Mouse (Mus musculus) megakaryocyte-erythroid progenitor cell, adult 5-6 weeks (primary cell): ENCODE data around the gene Tbcc. TPM values are rescaled to one million over a fixed set of nuclear protein-coding genes. Genes with fewer than 3 reads are reported as not detected.

Source experiments
- ATAC-seq: replicated peaks from 2 replicates; pipeline ENCODE4 v1.8.0; 2016; ENCODE audit warnings: mild to moderate bottlenecking, inconsistent platforms; ENCODE audit not compliant: severe bottlenecking, poor library complexity, low FRiP score, low TSS enrichment
- total RNA-seq, 2 experiments: library from RNA; stranded (forward) in 1 of 2; stranded (reverse) in 1 of 2; fragments of 200-1000, 215-1000 nt in 1 of 2; fragments of >200 nt in 1 of 2; fragmentation: Nextera tagmentation in 1 of 2; gene quantifications; 2 replicates each; pipeline ENCODE4 v1.2.3; 2014 to 2017

Gene Tbcc
- total RNA-seq, 2 experiments from 2014 or later: 13.3 to 20.4 TPM

DNA sequence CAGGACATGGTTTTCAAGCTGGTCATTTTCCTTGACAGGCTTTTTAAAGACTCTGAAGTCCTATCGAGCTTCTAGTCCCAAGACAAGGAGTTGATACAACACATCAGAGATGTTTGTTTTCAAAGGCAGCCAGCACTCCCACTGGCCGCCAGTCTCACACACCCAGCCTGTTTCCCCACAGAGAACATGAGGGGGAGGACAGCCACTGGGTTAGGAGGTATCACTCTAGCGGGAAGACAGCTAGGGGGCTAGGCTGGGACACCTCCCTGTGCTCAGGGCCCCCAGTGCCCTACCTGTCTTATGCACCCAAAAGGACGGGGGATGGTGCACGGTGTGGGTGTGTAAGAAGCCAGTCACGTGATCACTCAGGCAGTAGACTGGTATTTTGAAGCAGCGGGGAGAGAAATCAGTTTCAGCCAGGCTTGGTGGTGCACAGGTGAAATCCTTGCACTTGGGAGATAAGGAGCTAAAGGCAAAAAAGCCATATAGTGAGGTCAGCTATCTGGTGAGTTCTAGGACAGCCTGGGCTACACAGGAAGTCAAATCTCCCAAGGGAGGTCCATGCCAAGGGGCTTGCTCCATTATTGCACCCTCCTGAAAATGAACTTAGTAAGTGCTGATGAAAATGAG, 25.8 kb upstream of the Tbcc start:
- ATAC-seq: peak; percentile 76

DNA sequence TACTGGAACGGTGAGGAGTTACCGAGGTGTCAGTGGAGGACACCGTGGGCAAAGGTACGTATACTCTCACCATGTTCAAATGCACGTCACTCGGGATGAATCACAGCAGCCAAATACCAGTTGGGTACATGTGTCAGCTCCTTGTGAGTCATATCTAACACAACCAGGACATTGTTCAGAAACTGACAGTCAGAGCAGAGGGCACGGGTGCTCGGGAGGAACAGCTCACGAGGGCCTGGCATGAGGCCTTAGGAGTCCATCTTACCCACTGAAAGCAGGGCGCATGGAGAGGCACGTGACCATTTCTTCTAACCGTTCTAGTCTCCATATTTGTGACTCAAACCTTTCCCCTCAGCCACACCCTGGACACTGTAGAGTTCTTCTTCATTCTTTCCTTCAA, 23.6 kb upstream of the Tbcc start:
- no peak for ATAC-seq

DNA sequence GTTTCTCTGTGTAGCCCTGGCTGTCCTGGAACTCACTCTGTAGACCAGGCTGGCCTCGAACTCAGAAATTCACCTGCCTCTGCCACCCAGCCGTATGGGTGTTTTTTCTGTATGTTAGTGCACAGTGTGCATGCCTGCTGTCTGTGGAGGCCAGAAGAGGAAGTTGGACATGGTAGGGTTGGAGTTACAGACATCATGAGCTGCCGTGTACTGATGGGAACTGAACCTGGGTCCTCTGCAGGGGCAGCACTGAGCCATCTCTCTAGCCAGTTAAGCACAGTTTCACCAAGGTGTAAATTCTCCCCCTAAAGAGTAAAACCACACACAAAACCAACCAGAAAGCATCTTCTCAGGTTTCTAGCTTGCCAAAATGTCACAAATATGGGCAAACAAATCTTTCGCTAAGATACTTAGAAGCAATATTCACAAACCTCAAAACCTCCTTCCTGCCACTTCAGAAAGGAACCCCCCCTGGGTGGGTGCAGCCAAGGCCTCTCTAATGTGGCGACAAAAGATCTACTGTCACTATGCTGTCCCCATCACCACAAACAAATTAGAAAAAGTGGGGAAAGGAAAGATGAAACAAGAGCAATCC, 20.2 kb upstream of the Tbcc start:
- no peak for ATAC-seq

DNA sequence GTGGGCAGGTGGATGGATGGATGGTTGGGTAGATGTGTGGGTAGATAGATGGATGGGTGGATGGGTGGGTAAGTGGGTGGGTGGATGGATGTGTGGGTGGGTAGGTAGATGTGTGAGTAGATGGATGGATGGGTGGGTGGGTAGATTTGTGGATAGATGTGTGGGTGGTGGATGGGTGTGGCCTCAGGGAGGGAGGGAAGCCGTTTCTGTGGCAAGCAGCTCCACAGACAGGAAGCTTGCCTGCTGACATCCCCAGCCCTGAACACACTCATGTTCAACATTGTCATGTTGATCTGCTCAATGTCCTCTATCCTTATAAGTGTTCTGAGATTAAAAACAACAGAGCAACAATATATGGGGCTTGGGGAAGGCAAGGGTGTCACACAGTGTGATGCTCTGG, 19.6 kb upstream of the Tbcc start:
- no peak for ATAC-seq

DNA sequence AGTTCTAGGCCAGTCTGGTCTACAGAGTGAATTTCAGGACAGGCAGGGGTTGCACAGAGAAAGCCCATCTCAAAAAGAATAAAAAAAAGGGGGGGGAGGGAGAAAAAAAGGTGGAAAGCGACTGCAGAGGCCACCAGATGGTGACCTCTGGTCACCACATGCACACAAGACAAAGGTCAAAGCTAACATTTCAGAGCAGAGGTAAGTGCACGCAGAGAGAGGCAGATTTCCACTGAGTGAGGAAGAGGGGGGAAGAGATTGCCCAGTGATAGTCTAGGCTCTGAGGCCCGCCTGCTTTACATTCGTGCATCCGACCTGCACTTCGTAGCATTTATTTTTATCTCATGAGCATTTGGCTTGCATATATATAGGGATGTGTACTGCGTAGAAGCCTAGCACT, 17.7 kb upstream of the Tbcc start:
- no peak for ATAC-seq

DNA sequence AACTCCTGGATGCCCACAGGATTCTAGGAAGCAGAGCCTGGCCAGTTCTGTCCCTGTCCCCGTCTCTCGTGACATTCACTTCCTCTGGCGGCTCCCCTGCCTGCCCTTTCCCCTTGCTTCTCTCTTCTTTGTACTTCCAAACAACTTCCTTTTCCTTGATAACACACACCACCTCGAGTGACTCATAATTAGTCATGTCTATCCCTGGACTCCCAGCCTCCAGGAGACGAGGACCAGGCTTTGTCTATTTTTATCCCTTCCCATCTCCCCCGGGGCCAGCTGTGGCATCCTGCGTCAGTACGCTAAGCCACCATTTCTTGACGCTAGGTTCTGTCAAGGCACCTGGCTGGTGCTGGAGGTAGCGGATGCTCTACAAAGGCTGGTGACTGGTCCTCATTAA, 16.4 kb upstream of the Tbcc start:
- no peak for ATAC-seq

DNA sequence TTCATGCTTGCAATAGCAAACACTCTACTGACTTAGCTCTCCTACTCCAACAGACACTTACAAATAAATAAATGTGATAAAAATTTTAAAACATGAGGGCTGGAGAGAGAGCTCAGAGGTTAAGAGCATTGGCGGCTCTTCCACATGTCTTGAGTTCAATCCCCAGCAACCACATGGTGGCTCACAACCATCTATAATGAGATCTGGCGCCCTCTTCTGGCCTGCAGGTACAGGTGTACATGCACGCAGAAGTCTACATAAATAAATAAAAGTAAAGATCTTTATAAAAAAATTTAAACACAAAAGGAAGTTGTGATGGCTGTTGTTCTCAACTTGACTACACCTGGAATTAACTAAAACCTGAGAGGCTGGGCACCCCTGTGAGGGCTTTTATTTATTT, 14.9 kb upstream of the Tbcc start:
- ATAC-seq: no peak

DNA sequence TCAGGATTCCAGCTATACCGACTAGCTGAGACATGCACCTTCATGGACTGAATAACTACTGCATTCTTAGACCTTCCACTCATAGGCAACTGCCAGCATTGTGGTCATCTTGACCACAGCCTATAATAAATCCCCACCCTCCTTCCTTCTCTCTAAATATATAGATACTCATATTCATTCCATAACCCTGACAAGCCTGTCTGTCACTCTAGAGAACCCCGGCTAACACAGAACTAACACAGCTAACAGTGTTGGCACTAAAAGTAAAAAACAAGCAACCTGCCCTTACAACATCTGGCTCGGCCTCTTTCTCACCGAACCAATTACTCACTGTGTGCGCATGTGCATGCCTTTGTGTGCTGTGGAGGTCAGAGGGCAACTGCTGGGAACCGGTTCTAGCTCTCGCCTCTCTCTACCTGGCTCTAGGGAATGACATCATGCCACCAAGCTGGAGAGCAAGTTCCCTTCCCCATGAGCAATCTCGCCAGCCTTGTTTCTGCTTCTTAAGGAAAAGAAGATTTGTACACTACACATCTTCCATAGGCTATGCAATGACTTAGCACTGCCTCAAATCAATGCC, 14.0 kb upstream of the Tbcc start:
- ATAC-seq: no peak

DNA sequence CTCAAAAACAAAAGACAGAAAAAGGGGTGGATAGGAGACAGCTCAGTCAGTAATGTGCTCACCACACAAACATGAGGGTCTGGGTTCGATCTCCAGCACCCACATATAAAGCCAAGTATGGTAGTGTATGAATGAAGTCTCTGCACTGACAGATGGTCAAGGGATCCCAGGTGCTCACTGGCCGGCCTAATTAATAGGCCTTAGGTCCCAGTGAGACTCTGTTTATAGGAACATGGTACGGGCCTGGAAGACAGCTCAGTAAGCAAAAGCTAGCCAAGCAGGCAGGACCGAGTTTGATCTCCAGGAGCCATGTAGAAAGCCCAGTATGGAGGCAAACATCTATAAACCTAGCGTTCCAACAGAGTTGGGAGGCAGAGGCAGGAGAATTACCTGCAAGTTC, 13.4 kb upstream of the Tbcc start:
- ATAC-seq: no peak

DNA sequence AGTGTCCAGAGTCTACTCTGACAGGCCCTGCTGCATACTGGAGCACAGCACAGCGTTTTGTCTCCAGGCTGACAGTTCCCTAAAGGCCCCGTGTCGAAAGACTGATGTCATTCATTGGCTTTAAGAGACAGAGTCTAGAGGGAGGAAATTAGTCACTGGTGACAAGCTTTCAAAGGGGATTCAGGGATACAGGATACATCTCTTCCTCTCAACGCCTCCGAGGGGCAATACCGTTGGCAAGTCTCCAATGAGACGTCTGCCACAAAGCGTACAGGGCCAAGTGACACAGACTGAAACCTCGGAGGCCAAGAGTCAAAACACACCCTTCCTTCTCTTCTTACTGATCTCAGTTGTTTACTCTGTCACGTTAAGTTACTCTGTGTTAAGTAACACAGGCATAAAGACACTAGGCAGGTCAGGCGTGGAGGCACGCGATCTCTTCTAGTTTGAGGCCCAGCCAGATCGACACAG, 10.6 kb upstream of the Tbcc start:
- 0 out of 2 replicates have a peak, but pooled peaks have one; percentile 23 for ATAC-seq

DNA sequence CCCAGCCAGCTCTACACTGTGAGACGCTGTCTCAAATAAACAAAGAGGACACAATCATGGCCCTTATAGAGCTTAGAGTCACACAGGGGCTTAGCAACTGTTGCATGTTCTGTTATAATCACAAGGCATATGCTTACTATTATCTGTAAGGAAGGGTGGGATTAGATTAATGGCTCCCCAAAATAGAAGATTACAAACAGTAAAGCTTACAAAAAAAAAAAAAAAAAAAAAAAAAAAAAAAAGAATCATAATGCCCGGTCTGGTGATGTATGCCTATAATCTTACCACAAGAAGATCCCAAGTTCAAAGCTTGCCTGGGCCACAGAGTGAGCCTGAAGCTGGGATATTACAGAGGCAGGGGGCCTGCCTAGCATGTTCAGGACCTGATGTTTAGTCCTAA, 10.2 kb upstream of the Tbcc start:
- ATAC-seq: 0 out of 2 replicates have a peak, but pooled peaks have one; percentile 14

DNA sequence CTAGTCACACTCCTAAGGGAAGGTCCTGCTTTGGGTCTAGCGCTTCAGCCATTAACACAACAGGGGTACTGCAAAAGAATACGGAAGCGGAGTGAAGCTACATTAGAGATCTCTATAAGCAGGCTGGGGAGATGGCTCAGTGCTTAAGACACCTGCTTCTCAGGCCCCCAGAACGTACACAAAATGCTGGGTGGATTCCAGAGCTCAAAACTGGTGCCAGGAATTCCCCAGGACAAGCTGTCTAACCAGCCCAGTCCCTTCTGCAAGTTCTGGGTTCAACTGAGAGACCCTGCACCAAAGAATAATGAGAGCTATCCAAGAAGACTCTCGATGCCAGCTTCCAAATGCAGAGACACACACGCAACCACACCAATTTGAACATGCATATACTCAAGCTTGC, 8.8 kb upstream of the Tbcc start:
- ATAC-seq: no peak

DNA sequence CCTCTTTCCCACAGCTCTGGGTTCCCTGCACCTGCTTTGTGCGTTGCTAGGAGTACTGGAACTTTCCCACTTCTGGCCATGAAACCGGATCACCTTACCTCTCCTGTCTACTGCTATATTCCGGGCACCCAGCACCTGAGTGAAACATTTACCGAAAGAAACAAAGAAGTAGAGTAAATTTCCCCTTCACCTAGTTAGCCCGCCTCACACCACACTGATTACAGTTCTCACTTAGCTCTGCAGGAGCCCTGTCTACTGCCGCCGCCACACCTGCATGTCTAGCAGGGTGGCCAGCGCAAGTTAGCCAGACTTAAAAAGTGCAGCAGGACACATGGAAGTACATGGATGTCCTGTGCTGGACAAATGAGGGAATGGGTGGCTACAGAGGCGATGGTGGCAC, 7.4 kb upstream of the Tbcc start:
- no peak for ATAC-seq

DNA sequence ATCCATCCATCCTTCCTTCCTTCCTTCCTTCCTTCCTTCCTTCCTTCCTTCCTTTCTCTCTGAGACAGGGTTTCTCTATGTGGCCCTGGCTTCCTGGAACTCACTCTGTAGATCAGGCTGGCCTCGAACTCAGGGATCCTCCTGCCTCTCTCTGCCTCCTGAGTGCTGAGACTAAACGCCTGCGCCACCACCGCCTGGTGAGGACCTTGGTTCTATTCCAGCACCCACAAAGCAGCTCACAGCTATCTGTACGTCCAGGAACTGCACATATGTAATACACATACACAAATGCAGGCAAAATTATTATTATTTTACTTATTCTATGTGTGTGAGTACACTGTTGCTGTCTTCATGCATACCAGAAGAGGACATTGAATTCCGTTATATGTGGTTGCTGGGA, 5.7 kb upstream of the Tbcc start:
- ATAC-seq: no peak

DNA sequence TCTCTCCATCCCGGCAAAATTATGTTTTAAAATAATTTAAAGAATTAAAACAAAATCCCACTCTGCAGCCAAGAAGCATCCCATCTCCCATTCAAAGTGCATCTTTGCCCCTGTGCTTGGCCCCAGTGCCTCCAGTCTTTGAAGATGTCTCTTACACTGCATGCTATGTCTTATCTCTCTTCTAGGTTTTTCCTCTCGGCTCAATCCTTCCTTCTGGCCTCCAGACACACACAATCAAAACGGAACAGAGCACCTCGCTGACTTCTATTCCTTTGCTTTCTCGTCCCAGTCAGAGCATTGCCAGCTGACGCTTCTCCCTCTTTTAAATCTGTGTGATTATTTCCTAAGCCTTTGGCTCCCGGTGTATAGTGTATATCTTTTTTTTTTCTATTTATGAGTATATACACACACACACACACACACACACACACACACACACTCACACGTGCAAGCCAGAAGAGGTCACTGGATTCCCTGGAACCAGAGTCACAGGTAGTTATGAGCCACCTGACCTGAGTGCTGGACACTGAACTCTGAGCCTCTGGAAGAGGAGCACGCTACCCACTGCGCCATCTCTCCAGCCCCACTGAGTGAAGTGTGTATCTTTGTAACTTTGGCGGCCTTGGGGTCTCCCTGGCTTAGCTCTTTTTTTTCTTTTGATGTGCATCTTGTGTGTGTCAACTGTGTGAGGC, 5.1 kb upstream of the Tbcc start:
- ATAC-seq: no peak

DNA sequence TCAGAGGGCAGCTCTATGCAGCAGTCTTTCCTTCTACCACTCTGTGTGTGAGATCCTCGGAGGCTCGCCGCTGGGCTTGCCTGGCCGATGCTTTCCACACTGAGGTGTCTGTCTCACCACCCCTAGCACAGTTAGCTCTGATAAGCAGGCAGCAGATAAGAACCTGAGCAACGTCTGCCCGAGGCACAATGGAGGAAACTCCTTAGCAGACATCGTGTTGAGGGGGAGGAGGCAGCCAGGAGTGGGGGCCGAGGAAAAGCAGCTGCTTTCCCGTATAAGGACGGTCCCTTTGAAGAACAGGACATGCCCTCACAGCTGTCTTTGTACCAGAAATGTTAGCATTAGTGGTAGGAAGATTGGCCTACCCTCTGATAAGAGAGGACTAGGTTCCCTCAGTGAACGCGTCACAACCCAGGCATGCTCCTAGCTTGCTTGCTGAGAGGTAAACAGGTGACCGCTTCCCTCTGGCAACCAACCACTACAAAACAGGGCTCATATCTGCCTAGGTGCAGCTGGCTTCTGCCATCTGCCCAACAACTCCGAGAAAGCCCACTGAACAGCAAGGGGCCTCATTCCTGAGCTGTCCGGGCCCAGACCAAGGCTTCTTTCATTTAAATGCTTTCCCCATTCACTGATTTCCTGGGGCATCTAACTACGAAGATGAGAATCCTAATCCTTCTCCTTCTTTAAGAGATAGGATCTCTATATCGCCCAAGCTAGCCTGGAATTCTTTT, 4.4 kb upstream of the Tbcc start:
- ATAC-seq: peak; percentile 41

DNA sequence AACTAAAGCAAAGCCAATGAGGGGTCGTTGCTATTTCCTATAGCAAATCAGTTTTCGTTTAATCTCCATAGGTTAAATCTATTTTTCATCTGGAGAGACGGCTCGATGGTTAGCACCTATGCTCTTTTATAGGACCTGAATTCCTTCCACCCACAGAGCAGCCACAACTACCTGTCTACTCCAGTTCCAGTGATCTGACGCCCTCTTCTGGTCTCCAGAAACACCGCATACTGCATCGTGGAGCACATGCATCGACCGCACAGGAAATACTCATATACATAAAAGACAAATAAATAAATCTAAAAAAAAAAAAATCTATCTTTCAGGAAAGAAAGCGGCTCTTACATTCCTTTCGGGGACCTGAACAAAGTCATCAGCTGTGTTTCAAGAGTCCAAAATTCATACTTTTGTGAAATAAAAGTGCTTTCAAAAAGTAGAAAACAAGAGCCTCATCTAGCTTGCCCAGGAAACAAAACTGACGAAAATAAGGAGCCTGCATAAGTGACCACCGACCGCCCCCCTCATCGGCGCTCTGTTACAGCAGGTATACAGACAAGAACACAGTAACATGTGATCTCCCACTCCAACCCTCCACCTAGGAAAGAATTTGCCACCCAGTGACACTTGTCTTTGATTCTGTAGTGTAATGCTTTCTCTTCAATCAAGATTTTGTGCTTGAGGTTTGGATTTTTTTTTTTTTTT, 1.8 kb upstream of the Tbcc start:
- no peak for ATAC-seq

DNA sequence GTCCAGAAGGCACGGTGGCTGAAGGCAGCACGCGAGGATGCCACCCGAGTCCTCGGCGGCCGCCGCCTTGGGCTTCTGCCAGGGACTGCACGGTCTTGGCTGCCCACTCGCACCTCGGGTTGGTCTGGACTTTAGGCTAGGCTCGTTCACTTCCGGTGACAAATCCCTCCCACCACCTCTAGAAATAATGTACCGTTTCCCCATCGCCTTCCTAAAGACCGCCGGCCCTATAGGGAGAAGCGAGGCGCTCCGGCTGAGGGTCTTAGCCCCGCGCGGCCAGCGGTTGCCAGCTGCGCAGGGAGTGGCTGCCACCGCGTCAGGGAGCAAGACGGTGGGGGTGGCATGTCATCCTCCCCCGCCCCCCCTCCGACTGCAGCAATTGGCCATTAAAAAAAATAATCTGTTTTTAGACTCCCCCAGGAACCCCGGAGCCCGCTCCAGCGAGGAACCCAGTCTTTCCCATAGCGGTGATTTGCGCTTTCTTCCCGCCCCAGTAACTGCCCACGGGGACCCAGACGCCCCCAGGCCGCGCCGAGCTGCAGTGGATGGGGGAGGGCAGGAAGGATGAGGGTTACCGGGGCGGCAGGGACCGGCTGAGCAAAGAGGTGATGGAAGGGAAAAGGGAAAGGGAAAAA, 917 bp upstream of the Tbcc start:
- peak; percentile 8 for ATAC-seq
